Mouse (Mus musculus): Measurements from ENCODE around the gene Tecr. TPM values are rescaled to one million over a fixed set of nuclear protein-coding genes. Genes with fewer than 3 reads are reported as not detected.

The Tecr gene
- polyA plus RNA-seq, 1 experiment from 2014 or later, result 1,124 TPM

GRCm38 (mm10) chr8:83592682-83593081 is 15.1 kb downstream of the Tecr start:
- H3K27me3 ChIP-seq (replicated peaks), result no peaks in the 10 kb centered on the region
- peak overlapping the region; percentile 87 for H3K9ac ChIP-seq
- no peak for ATAC-seq (replicated peaks)
- no peaks in the 10 kb centered on the region; the same call in 1 of the 2 replicates for H3K36me3 ChIP-seq (replicated peaks)
- no peaks in the 10 kb centered on the region for H3K9me3 ChIP-seq
- WGBS, result 54% methylated on average over 3 of the region's 3 CpGs
- no peak overlapping the region for H3K27ac ChIP-seq
- peak overlapping the region; percentile 94 for H3K4me3 ChIP-seq
- H3K4me2 ChIP-seq, result peak overlapping the region; percentile 84
- H3K4me1 ChIP-seq, result peaks cover 63% of the 10 kb centered on the region

GRCm38 (mm10) chr8:83590488-83591023 is 17.2 kb downstream of the Tecr start:
- no peak for ATAC-seq (replicated peaks)
- Histone ChIP-seq H3K4me1 (peaks cover 73% of the 10 kb centered on the region), H3K9ac (no peak overlapping the region), H3K9me3 (no peaks in the 10 kb centered on the region), H3K27me3 (replicated peaks) (no peaks in the 10 kb centered on the region), H3K4me3 (0 out of 2 replicates have a peak overlapping the region, but pooled peaks have one; percentile 6), H3K27ac (no peak overlapping the region), H3K36me3 (replicated peaks) (no peaks in the 10 kb centered on the region; the same call in 1 of the 2 replicates), H3K4me2 (peak overlapping the region; percentile 84)
- WGBS, result 74% methylated on average over 7 of the region's 7 CpGs

GRCm38 (mm10) chr8:83588886-83589285 is 18.9 kb downstream of the Tecr start:
- Histone ChIP-seq H3K36me3 (replicated peaks) (no peaks in the 10 kb centered on the region; the same call in 1 of the 2 replicates), H3K9me3 (no peaks in the 10 kb centered on the region), H3K27me3 (replicated peaks) (no peaks in the 10 kb centered on the region), H3K4me1 (peaks cover 76% of the 10 kb centered on the region), H3K4me2 (no peak overlapping the region), H3K27ac (no peak overlapping the region), H3K4me3 (no peak overlapping the region), H3K9ac (no peak overlapping the region)
- ATAC-seq (replicated peaks), result no peak
- WGBS, result 92% methylated on average over 5 of the region's 5 CpGs

GRCm38 (mm10) chr8:83587644-83588043 is 20.1 kb downstream of the Tecr start:
- H3K9ac ChIP-seq, result no peak overlapping the region
- no peaks in the 10 kb centered on the region for H3K9me3 ChIP-seq
- WGBS, result 92% methylated on average over 6 of the region's 6 CpGs
- no peaks in the 10 kb centered on the region; the same call in 1 of the 2 replicates for H3K36me3 ChIP-seq (replicated peaks)
- peaks cover 79% of the 10 kb centered on the region for H3K4me1 ChIP-seq
- H3K27me3 ChIP-seq (replicated peaks), result no peaks in the 10 kb centered on the region
- no peak for ATAC-seq (replicated peaks)
- no peak overlapping the region for H3K27ac ChIP-seq
- H3K4me2 ChIP-seq, result no peak overlapping the region
- no peak overlapping the region for H3K4me3 ChIP-seq

GRCm38 (mm10) chr8:83585333-83585732 is 22.4 kb downstream of the Tecr start:
- H3K9ac ChIP-seq, result no peak overlapping the region
- H3K9me3 ChIP-seq, result no peaks in the 10 kb centered on the region
- H3K27ac ChIP-seq, result no peak overlapping the region
- no peaks in the 10 kb centered on the region for H3K27me3 ChIP-seq (replicated peaks)
- H3K4me1 ChIP-seq, result peaks cover 73% of the 10 kb centered on the region
- H3K4me2 ChIP-seq, result no peak overlapping the region
- no peaks in the 10 kb centered on the region; the same call in 1 of the 2 replicates for H3K36me3 ChIP-seq (replicated peaks)
- 87% methylated on average over 3 of the region's 3 CpGs for WGBS
- no peak overlapping the region for H3K4me3 ChIP-seq
- no peak for ATAC-seq (replicated peaks)

- 93% methylated on average over 1 of the region's 1 CpGs for WGBS
Observed at GRCm38 (mm10) chr8:83584771-83585170, 23.0 kb downstream of the Tecr start.

GRCm38 (mm10) chr8:83583236-83583635 is 24.5 kb downstream of the Tecr start:
- no peak for ATAC-seq (replicated peaks)
- no peaks in the 10 kb centered on the region; the same call in 1 of the 2 replicates for H3K36me3 ChIP-seq (replicated peaks)
- H3K4me2 ChIP-seq, result no peak overlapping the region
- 0 out of 2 replicates have a peak overlapping the region, but pooled peaks have one; percentile 5 for H3K9ac ChIP-seq
- H3K4me1 ChIP-seq, result peaks cover 65% of the 10 kb centered on the region
- no peak overlapping the region for H3K27ac ChIP-seq
- no peaks in the 10 kb centered on the region for H3K27me3 ChIP-seq (replicated peaks)
- H3K9me3 ChIP-seq, result no peaks in the 10 kb centered on the region
- 87% methylated on average over 15 of the region's 15 CpGs for WGBS
- no peak overlapping the region for H3K4me3 ChIP-seq

More at GRCm38 (mm10) chr8:83584771-83585170, 23.0 kb downstream of the Tecr start:
- Histone ChIP-seq H3K4me2 (no peak overlapping the region), H3K9me3 (no peaks in the 10 kb centered on the region), H3K4me1 (peaks cover 68% of the 10 kb centered on the region), H3K4me3 (no peak overlapping the region), H3K36me3 (replicated peaks) (no peaks in the 10 kb centered on the region; the same call in 1 of the 2 replicates), H3K27ac (no peak overlapping the region), H3K27me3 (replicated peaks) (no peaks in the 10 kb centered on the region), H3K9ac (no peak overlapping the region)
- no peak for ATAC-seq (replicated peaks)

GRCm38 (mm10) chr8:83582226-83582625 is 25.5 kb downstream of the Tecr start:
- no peak overlapping the region for H3K4me2 ChIP-seq
- H3K27me3 ChIP-seq (replicated peaks), result no peaks in the 10 kb centered on the region
- H3K27ac ChIP-seq, result 0 out of 2 replicates have a peak overlapping the region, but pooled peaks have one; percentile 8
- no peaks in the 10 kb centered on the region for H3K36me3 ChIP-seq (replicated peaks)
- no peak overlapping the region for H3K4me3 ChIP-seq
- ATAC-seq (replicated peaks), result no peak
- H3K9ac ChIP-seq, result no peak overlapping the region
- no peaks in the 10 kb centered on the region for H3K9me3 ChIP-seq
- 86% methylated on average over 8 of the region's 8 CpGs for WGBS
- peaks cover 64% of the 10 kb centered on the region for H3K4me1 ChIP-seq

GRCm38 (mm10) chr8:83580826-83581225 is 26.9 kb downstream of the Tecr start:
- H3K4me3 ChIP-seq, result no peak overlapping the region
- no peaks in the 10 kb centered on the region for H3K27me3 ChIP-seq (replicated peaks)
- H3K4me2 ChIP-seq, result no peak overlapping the region
- no peaks in the 10 kb centered on the region for H3K9me3 ChIP-seq
- no peak for ATAC-seq (replicated peaks)
- no peaks in the 10 kb centered on the region for H3K36me3 ChIP-seq (replicated peaks)
- H3K9ac ChIP-seq, result no peak overlapping the region
- no peak overlapping the region for H3K27ac ChIP-seq
- 90% methylated on average over 8 of the region's 8 CpGs for WGBS
- peaks cover 70% of the 10 kb centered on the region for H3K4me1 ChIP-seq

GRCm38 (mm10) chr8:83579676-83580075 is 28.1 kb downstream of the Tecr start:
- Histone ChIP-seq H3K36me3 (replicated peaks) (no peaks in the 10 kb centered on the region), H3K4me2 (no peak overlapping the region), H3K27ac (no peak overlapping the region), H3K9me3 (no peaks in the 10 kb centered on the region), H3K4me3 (no peak overlapping the region), H3K27me3 (replicated peaks) (no peaks in the 10 kb centered on the region), H3K4me1 (peaks cover 73% of the 10 kb centered on the region), H3K9ac (no peak overlapping the region)
- ATAC-seq (replicated peaks), result no peak
- 90% methylated on average over 8 of the region's 8 CpGs for WGBS

- Histone ChIP-seq H3K27ac (no peak overlapping the region), H3K9me3 (no peaks in the 10 kb centered on the region)
Observed at GRCm38 (mm10) chr8:83578131-83579055, 29.4 kb downstream of the Tecr start.

GRCm38 (mm10) chr8:83577384-83577791 is 30.4 kb downstream of the Tecr start:
- WGBS, result 56% methylated on average over 9 of the region's 9 CpGs
- Histone ChIP-seq H3K4me2 (no peak overlapping the region), H3K4me1 (peaks cover 61% of the 10 kb centered on the region), H3K9ac (no peak overlapping the region), H3K9me3 (no peaks in the 10 kb centered on the region), H3K4me3 (no peak overlapping the region), H3K27ac (no peak overlapping the region; the same call in 1 of the 2 replicates), H3K27me3 (replicated peaks) (no peaks in the 10 kb centered on the region), H3K36me3 (replicated peaks) (peaks cover 3% of the 10 kb centered on the region; the same call in 1 of the 2 replicates)
- no peak for ATAC-seq (replicated peaks)

More at GRCm38 (mm10) chr8:83578131-83579055, 29.4 kb downstream of the Tecr start:
- H3K9ac ChIP-seq, result no peak overlapping the region
- H3K4me2 ChIP-seq, result no peak overlapping the region
- no peak overlapping the region for H3K4me3 ChIP-seq
- no peaks in the 10 kb centered on the region for H3K36me3 ChIP-seq (replicated peaks)
- H3K27me3 ChIP-seq (replicated peaks), result no peaks in the 10 kb centered on the region
- no peak for ATAC-seq (replicated peaks)
- H3K4me1 ChIP-seq, result peaks cover 71% of the 10 kb centered on the region
- WGBS, result 78% methylated on average over 17 of the region's 17 CpGs
